8 mouse cellular contexts compared by ENCODE assay signal in genomic region chr7:101905561-101906286, GRCm38 (mm10). TPM values are rescaled to one million over a fixed set of nuclear protein-coding genes. Genes with fewer than 3 reads are reported as not detected.
DNase-seq lines count a peak whose midpoint lies in the region; ATAC-seq and TF ChIP-seq lines count a peak whose summit lies in the region.

TSS of gene Lamtor1 (plus strand) at chr7:101905904.

- peak; percentile 98 for ATAC-seq in G1E (ENCODE audit: extremely low read depth, insufficient number of reproducible peaks, low FRiP score, poor library complexity, severe bottlenecking)
- ATAC-seq in forebrain, embryonic 16.5 days, result peak; percentile 98
- peak; percentile 97 for ATAC-seq in lung, embryonic 14.5 days (ENCODE audit: insufficient read depth)

- H3K4me1 ChIP-seq in G1E (ENCODE audit: insufficient read depth, low read depth, low read length), result peaks cover 48% of the 10 kb centered on the region
- H3K4me1 ChIP-seq in forebrain, embryonic 16.5 days (replicated peaks; ENCODE audit: control insufficient read depth, insufficient read depth, low read length), result peaks cover 22% of the 10 kb centered on the region
- no peaks in the 10 kb centered on the region for H3K4me1 ChIP-seq in lung, embryonic 14.5 days (ENCODE audit: insufficient read depth)
- H3K4me1 ChIP-seq in olfactory bulb, adult 2 months (ENCODE audit: control insufficient read depth, insufficient read depth, low read length), result peaks cover 12% of the 10 kb centered on the region
- H3K4me1 ChIP-seq in thymus, adult 2 months (replicated peaks; ENCODE audit: control insufficient read depth, insufficient read depth, low read length), result peaks cover 6% of the 10 kb centered on the region

- peaks cover 64% of the 10 kb centered on the region for H3K36me3 ChIP-seq in G1E (replicated peaks)
- peaks cover 4% of the 10 kb centered on the region; the same call in 1 of the 2 replicates for H3K36me3 ChIP-seq in forebrain, embryonic 16.5 days (ENCODE audit: control insufficient read depth, insufficient read depth)
- peaks cover 13% of the 10 kb centered on the region for H3K36me3 ChIP-seq in lung, embryonic 14.5 days (ENCODE audit: insufficient read depth)
- no peaks in the 10 kb centered on the region; the same call in 1 of the 2 replicates for H3K36me3 ChIP-seq in thymus, adult 2 months (ENCODE audit: control insufficient read depth, insufficient read depth, low read length)

- no peaks in the 10 kb centered on the region for H3K9me3 ChIP-seq in G1E (replicated peaks)
- no peaks in the 10 kb centered on the region for H3K9me3 ChIP-seq in forebrain, embryonic 16.5 days (ENCODE audit: control insufficient read depth, low read length)
- H3K9me3 ChIP-seq in lung, embryonic 14.5 days (ENCODE audit: low read depth, low read length), result no peaks in the 10 kb centered on the region

- H3K27ac ChIP-seq in forebrain, embryonic 16.5 days (ENCODE audit: low read length), result peak within 1 kb of the TSS; percentile 90
- peak within 1 kb of the TSS; percentile 100 for H3K27ac ChIP-seq in layer of hippocampus, adult 2 months
- H3K27ac ChIP-seq in lung, embryonic 14.5 days (ENCODE audit: low read depth), result peak within 1 kb of the TSS; percentile 96
- H3K27ac ChIP-seq in olfactory bulb, adult 2 months (ENCODE audit: insufficient read depth, low read depth, low read length), result peak within 1 kb of the TSS; percentile 96
- peak within 1 kb of the TSS; percentile 80 for H3K27ac ChIP-seq in thymus, adult 2 months (ENCODE audit: control insufficient read depth, insufficient read depth, low read length)

- WGBS in forebrain, embryonic 16.5 days, result under 1% methylated on average over 60 of the region's 61 CpGs
- WGBS in lung, embryonic 14.5 days, result under 1% methylated on average over 60 of the region's 61 CpGs
- under 1% methylated on average over 60 of the region's 61 CpGs for WGBS in olfactory bulb, adult 2 months
- WGBS in thymus, adult 2 months, result under 1% methylated on average over 61 of the region's 61 CpGs

- H3K4me3 ChIP-seq in G1E (ENCODE audit: low read depth, low read length), result peak within 1 kb of the TSS; percentile 80
- H3K4me3 ChIP-seq in forebrain, embryonic 16.5 days (replicated peaks; ENCODE audit: low read length), result peak within 1 kb of the TSS; percentile 72
- peak within 1 kb of the TSS; percentile 60 for H3K4me3 ChIP-seq in layer of hippocampus, adult 2 months
- H3K4me3 ChIP-seq in lung, embryonic 14.5 days (ENCODE audit: low read depth, low read length), result peak within 1 kb of the TSS; percentile 81
- H3K4me3 ChIP-seq in olfactory bulb, adult 2 months (ENCODE audit: insufficient read depth, low read depth, low read length), result peak within 1 kb of the TSS; percentile 87
- H3K4me3 ChIP-seq in thymus, adult 2 months (ENCODE audit: control insufficient read depth, insufficient read depth, low read length), result peak within 1 kb of the TSS; percentile 87

- TF ChIP-seq POLR2A in olfactory bulb, adult 2 months (IDR thresholded peaks at IDR 0.05; ENCODE audit: insufficient read depth, low read depth, low read length), result peak; percentile 80
- TF ChIP-seq POLR2A in thymus, adult 2 months (IDR thresholded peaks at IDR 0.05; ENCODE audit: control insufficient read depth, extremely low read depth, insufficient read depth, low read length, poor library complexity), result peak; percentile 77

- intact Hi-C loops in heart, postnatal 36 days (cut with DNase I), result no loop called here

- no peaks in the 10 kb centered on the region for H3K27me3 ChIP-seq in G1E (ENCODE audit: insufficient read depth, low read length)
- no peaks in the 10 kb centered on the region for H3K27me3 ChIP-seq in forebrain, embryonic 16.5 days (replicated peaks; ENCODE audit: control insufficient read depth, insufficient read depth, low read length)
- no peaks in the 10 kb centered on the region for H3K27me3 ChIP-seq in lung, embryonic 14.5 days (ENCODE audit: insufficient read depth, low read length)
- no peaks in the 10 kb centered on the region for H3K27me3 ChIP-seq in thymus, adult 2 months (ENCODE audit: control insufficient read depth, insufficient read depth, low read length)

- TF ChIP-seq CTCF in G1E (IDR thresholded peaks at IDR 0.05; ENCODE audit: low read depth, low read length), result no peak
- TF ChIP-seq CTCF in layer of hippocampus, adult 2 months (conservative IDR thresholded peaks at IDR 0.05), result peak; percentile 46
- no peak for TF ChIP-seq CTCF in lung, embryonic 14.5 days (IDR thresholded peaks at IDR 0.05; ENCODE audit: low read depth)
- peak; percentile 15; the same call in 1 of the 2 replicates for TF ChIP-seq CTCF in olfactory bulb, adult 2 months (IDR thresholded peaks at IDR 0.05; ENCODE audit: insufficient read depth, low read depth, low read length)
- peak; percentile 48; the same call in 1 of the 2 replicates for TF ChIP-seq CTCF in thymus, adult 2 months (IDR thresholded peaks at IDR 0.05; ENCODE audit: borderline replicate concordance, control insufficient read depth, extremely low read depth, insufficient read depth, low read length, poor library complexity)

- H3K4me2 ChIP-seq in forebrain, embryonic 16.5 days (ENCODE audit: low read length), result peak within 1 kb of the TSS; percentile 79
- H3K4me2 ChIP-seq in lung, embryonic 14.5 days, result peak within 1 kb of the TSS; percentile 62

- peak within 1 kb of the TSS; percentile 76 for H3K9ac ChIP-seq in forebrain, embryonic 16.5 days (replicated peaks; ENCODE audit: low read depth, low read length)
- peak within 1 kb of the TSS; percentile 88 for H3K9ac ChIP-seq in lung, embryonic 14.5 days

- DNase-seq in G1E (ENCODE audit: low spot score), result peak; percentile 94
- DNase-seq in cerebellum, adult 18-20 months, result peak; percentile 99 to 100
- peak; percentile 98 to 100 for DNase-seq in heart, postnatal 36 days
- DNase-seq in layer of hippocampus, adult 2 months (ENCODE audit: low spot score in 2 of 2), result peak; percentile 99
- peak; percentile 100 for DNase-seq in lung, embryonic 14.5 days
- DNase-seq in thymus, adult 2 months, result peak; percentile 98

RNA-seq across cellular contexts. Expression of gene Lamtor1, which starts in this region (rescaled TPM):
- total RNA-seq in G1E (2014; fragmentation: Nextera tagmentation) (96.2 and 96.5 TPM in 2 replicates), G1E (2017) (145 and 146 TPM in 2 replicates)
- 136 and 153 TPM in 2 replicates for polyA plus RNA-seq in G1E (2012)
- polyA plus RNA-seq in forebrain, embryonic 16.5 days (2015; fragmentation: Nextera tagmentation; extraction: Ambion mirVana), result 149 and 166 TPM in 2 replicates
- total RNA-seq in heart, postnatal 36 days (2021), result 100 to 1,000 TPM; 110 to 111 TPM
- total RNA-seq in layer of hippocampus, adult 2 months (2021), result 10 to 100 TPM; 90.2 to 95.6 TPM
- polyA plus RNA-seq in lung, embryonic 14.5 days (2014; fragmentation: Nextera tagmentation; extraction: Ambion mirVana), result 151 and 161 TPM in 2 replicates
- not detected in 2 replicates for polyA plus RNA-seq in olfactory bulb, adult 2 months (2012; ENCODE audit: insufficient read depth, insufficient read length, low replicate concordance, missing spikeins)
- polyA plus RNA-seq in thymus, adult 2 months (2012; rRNA removed), result 235 and 239 TPM in 2 replicates

Comparison
In these comparisons a context has a peak if more than half of its experiments do, and no peak if none do; other contexts are left out.
1. Peak in every context shown above with its lines: DNase-seq, ATAC-seq, H3K4me3 ChIP-seq and H3K27ac ChIP-seq.
2. CTCF ChIP-seq: peak in layer of hippocampus, adult 2 months (single experiment), olfactory bulb, adult 2 months (single experiment) and thymus, adult 2 months (single experiment); none in G1E (single experiment) and lung, embryonic 14.5 days (single experiment).